Mouse (Mus musculus): ENCODE results near the gene Pla2g4d. TPM values are rescaled to one million over a fixed set of nuclear protein-coding genes. Genes with fewer than 3 reads are reported as not detected.
A peak's percentile ranks its signal among the peaks of the same experiment; 100 is the strongest.
"Not testable (repeated sequence)": the region's sequence is repeated elsewhere in the genome, so short reads cannot be mapped to it uniquely, and the experiment has no call there.

Pla2g4d gene
- polyA plus RNA-seq, 1 experiment from 2014 or later, result not detected

DNA sequence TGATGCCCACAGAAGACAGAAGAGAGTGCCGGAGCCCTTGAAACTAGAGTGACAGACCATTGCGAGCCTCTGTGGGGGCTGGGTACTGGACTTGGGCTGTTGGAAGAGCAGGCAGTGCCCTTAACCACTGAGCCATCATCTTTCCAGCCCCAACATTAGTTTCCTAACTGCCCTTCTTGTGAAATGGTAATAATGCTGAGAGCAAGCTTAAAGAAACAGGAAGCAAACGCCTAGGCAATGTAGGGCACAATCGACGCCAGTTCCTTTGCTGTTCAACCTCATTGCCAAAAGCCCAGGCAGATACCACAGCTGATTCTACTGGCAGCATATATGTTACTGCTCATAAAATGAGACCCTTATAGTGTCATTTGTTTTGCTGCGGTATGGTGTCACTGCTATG, 36.4 kb downstream of the Pla2g4d start:
- Histone ChIP-seq H3K27me3 (replicated peaks) (no peaks in the 10 kb centered on the region), H3K4me2 (replicated peaks) (no peak overlapping the region), H3K4me1 (replicated peaks) (no peaks in the 10 kb centered on the region), H3K4me3 (replicated peaks) (no peak overlapping the region), H3K27ac (no peak overlapping the region), H3K9ac (no peak overlapping the region), H3K9me3 (no peaks in the 10 kb centered on the region), H3K36me3 (no peaks in the 10 kb centered on the region)
- no peak for ATAC-seq
- WGBS, result 87% methylated on average over 6 of the region's 6 CpGs

DNA sequence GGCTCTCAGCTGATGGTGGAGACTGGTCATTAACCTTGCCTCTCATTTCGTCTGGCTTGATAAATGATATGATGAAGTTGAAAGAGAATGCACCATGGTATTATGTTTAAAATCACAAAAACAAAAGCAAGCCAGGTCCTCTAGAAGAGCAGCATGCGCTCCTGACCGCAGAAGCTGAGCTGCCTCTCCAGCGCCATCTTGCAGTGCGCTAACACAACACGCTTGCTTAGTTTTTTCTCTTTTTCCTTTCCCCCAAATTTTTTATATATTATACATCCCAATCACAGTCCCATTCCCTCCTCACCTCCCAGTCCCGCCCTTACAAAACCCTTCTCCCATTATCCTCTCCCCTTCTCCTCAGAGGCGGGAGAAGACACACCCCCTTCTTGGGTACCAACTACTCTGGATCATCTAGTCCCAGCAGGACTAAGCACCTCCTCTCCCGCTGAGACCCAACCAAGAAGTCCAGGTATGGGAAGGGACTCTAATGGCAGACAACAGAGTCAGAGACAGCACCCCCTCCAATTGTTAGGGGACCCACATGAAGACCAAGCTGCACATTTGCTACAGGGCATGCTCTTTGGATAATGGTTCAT, 43.5 kb downstream of the Pla2g4d start:
- H3K9ac ChIP-seq, result peak overlapping the region; percentile 28; the same call in 1 of the 2 replicates
- 15% methylated on average over 9 of the region's 9 CpGs for WGBS
- H3K27ac ChIP-seq, result no peak overlapping the region
- H3K4me2 ChIP-seq (replicated peaks), result peak overlapping the region; percentile 75
- H3K27me3 ChIP-seq (replicated peaks), result peaks cover 23% of the 10 kb centered on the region
- no peaks in the 10 kb centered on the region for H3K9me3 ChIP-seq
- H3K4me3 ChIP-seq (replicated peaks), result peak overlapping the region; percentile 35
- no peaks in the 10 kb centered on the region for H3K36me3 ChIP-seq
- H3K4me1 ChIP-seq (replicated peaks), result 0 out of 2 replicates have a peak, but pooled peaks cover 4% of the 10 kb centered on the region
- no peak for ATAC-seq

DNA sequence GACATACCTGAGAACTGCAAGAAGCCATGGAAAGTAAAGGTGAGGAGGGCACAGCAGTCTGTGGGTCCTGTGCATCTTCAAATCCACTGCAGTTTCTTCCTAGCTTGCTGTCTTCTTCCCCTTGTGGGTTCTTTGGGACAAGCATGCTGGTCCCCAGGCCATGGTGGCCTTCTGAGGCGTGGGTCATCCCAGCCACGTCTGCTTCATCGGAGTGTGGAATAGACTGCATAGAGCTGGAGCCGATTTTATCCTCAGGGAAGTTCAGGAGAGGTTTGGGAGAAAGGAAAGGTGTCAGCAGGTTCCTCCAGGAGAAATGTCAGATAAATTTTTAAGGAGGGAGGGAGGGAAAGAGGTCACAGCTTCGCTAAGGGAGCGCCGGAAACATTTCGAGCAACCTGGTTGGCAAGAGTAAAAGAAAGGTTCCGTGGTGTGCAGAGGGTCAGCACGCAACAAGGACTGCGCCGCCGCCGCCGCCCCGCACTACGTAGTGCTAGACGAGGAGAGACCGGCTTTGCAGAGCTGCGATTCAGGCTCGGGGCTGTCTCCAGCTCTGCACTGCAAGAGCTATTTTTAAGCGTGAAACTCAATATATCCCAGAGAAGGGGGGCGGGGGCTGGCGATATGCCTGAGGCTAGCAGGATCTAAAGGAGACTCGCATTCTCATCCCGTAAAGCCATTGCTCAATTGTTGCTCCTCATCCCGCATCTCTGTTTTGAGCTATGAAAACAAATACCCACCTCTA, 44.1 kb downstream of the Pla2g4d start, which contains the start of gene Pla2g4e:
Gene Pla2g4e (minus strand): TSS at position 657 of the 742 bp plus-strand sequence.
- H3K4me1 ChIP-seq (replicated peaks), result 0 out of 2 replicates have a peak, but pooled peaks cover 4% of the 10 kb centered on the region
- H3K27ac ChIP-seq, result no peak within 1 kb of the TSS
- H3K9me3 ChIP-seq, result no peaks in the 10 kb centered on the region
- peak within 1 kb of the TSS; percentile 28 for H3K9ac ChIP-seq
- no peaks in the 10 kb centered on the region for H3K36me3 ChIP-seq
- 4% methylated on average over 27 of the region's 27 CpGs for WGBS
- peaks cover 23% of the 10 kb centered on the region for H3K27me3 ChIP-seq (replicated peaks)
- H3K4me2 ChIP-seq (replicated peaks), result peak within 1 kb of the TSS; percentile 75
- 0 out of 2 replicates have a peak, but pooled peaks have one; percentile 36 for ATAC-seq
- H3K4me3 ChIP-seq (replicated peaks), result peak within 1 kb of the TSS; percentile 35

DNA sequence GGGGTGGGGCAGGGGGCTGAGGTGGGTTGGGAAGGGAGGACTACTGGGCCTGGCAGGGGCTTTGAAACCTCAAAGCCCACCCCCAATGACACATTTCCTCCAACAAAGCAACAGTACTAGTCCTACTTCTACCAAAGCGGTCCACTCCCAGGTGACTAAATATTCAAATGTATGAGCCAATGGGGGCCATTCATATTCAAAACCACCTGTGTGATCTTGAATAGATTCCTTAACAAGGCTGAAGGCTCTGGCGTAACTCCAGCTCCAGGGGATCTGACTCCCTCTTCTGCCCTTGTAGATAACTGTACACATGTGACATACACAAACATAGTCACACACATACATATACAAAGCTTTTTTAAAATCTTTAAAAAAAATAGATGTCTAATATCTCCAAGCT, 45.0 kb downstream of the Pla2g4d start:
- Histone ChIP-seq H3K9ac (no peak overlapping the region), H3K4me2 (replicated peaks) (no peak overlapping the region), H3K27ac (no peak overlapping the region), H3K27me3 (replicated peaks) (peaks cover 23% of the 10 kb centered on the region), H3K9me3 (no peaks in the 10 kb centered on the region), H3K4me3 (replicated peaks) (no peak overlapping the region), H3K36me3 (no peaks in the 10 kb centered on the region), H3K4me1 (replicated peaks) (0 out of 2 replicates have a peak, but pooled peaks cover 4% of the 10 kb centered on the region)
- ATAC-seq, result no peak
- WGBS, result 84% methylated on average over 2 of the region's 2 CpGs

- H3K36me3 ChIP-seq, result no peaks in the 10 kb centered on the region
- WGBS, result 72% methylated on average over 5 of the region's 5 CpGs
- H3K27me3 ChIP-seq (replicated peaks), result peaks cover 23% of the 10 kb centered on the region
- 0 out of 2 replicates have a peak, but pooled peaks cover 4% of the 10 kb centered on the region for H3K4me1 ChIP-seq (replicated peaks)
- H3K9me3 ChIP-seq, result no peaks in the 10 kb centered on the region
- H3K9ac ChIP-seq, result no peak overlapping the region
- no peak overlapping the region for H3K27ac ChIP-seq
- no peak for ATAC-seq
- no peak overlapping the region for H3K4me3 ChIP-seq (replicated peaks)
- H3K4me2 ChIP-seq (replicated peaks), result no peak overlapping the region
These were observed 46.1 kb downstream of the Pla2g4d start for GRCm38 (mm10) chr2:120242791-120243467.

GRCm38 (mm10) chr2:120238733-120239132, 50.3 kb downstream of the Pla2g4d start:
- H3K27ac ChIP-seq; H3K9me3 ChIP-seq; H3K4me3 ChIP-seq (replicated peaks); H3K9ac ChIP-seq; H3K36me3 ChIP-seq; H3K4me2 ChIP-seq (replicated peaks); H3K27me3 ChIP-seq (replicated peaks); H3K4me1 ChIP-seq (replicated peaks); ATAC-seq: not testable (repeated sequence)
- 89% methylated on average over 9 of the region's 9 CpGs for WGBS

DNA sequence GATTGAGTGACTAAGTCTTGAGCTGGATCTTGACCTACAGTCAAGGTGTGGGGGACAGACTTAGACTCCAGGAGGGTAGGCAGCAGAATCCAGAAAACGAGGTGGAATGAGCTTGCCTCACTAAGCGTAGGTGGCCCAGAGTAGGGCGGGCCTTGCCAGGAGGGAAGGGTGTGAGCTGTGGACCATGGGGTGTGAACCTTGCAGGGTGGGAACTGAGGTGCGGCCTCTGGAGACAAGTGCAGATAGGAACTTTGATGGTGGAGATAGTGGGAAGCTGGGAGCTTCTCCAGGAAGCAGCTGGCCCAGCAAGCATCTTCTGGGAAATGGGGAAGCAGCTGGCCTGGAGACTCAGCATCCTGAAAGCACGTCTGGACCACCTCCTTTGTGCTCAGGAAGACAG, 51.2 kb downstream of the Pla2g4d start:
- H3K27ac ChIP-seq, result no peak overlapping the region
- H3K4me3 ChIP-seq (replicated peaks), result no peak overlapping the region
- no peaks in the 10 kb centered on the region for H3K27me3 ChIP-seq (replicated peaks)
- no peak overlapping the region for H3K4me2 ChIP-seq (replicated peaks)
- no peaks in the 10 kb centered on the region for H3K4me1 ChIP-seq (replicated peaks)
- no peaks in the 10 kb centered on the region for H3K9me3 ChIP-seq
- H3K9ac ChIP-seq, result no peak overlapping the region
- 69% methylated on average over 5 of the region's 5 CpGs for WGBS
- no peaks in the 10 kb centered on the region for H3K36me3 ChIP-seq
- no peak for ATAC-seq

DNA sequence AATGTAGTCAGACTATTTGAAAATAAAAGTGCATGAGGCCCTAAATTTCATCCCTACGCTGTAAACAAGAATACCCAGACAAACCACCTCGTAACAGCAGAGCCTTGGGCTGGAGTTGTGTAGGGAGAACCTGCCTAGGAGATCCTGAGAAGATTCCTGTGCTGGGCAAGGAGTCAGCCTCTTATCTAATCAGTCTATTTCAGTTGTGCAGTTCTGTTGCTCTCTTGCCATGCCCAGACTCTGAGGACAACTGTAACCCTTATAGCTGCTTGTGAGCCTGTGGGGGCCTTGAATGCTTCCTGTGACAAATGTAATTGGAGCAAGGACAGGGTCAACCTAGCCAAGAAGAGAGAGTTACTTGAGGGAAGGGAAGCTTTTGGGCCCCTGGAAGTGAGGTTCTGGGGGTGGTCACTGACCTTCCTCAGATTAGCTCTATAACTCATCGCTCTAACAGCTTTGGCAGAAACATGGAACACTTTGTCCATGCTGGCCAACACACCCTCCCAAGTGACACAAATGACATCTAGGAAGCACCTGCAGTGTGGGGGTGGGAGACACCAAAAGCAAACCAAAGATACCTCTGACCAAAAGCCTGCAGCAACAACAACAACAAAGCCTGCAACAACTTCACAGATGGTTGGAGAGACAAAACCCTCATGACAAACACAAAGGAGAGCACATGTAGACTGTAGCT, 52.9 kb downstream of the Pla2g4d start:
- Histone ChIP-seq H3K27me3 (replicated peaks) (no peaks in the 10 kb centered on the region), H3K36me3 (no peaks in the 10 kb centered on the region), H3K4me1 (replicated peaks) (no peaks in the 10 kb centered on the region), H3K4me2 (replicated peaks) (no peak overlapping the region), H3K9me3 (no peaks in the 10 kb centered on the region), H3K27ac (no peak overlapping the region), H3K9ac (no peak overlapping the region), H3K4me3 (replicated peaks) (no peak overlapping the region)
- no peak for ATAC-seq
- 80% methylated on average over 3 of the region's 3 CpGs for whole genome bisulfite sequencing

GRCm38 (mm10) chr2:120235381-120235780, 53.6 kb downstream of the Pla2g4d start:
- Histone ChIP-seq H3K4me2 (replicated peaks) (no peak overlapping the region), H3K36me3 (no peaks in the 10 kb centered on the region), H3K27ac (no peak overlapping the region), H3K9ac (no peak overlapping the region), H3K9me3 (no peaks in the 10 kb centered on the region), H3K4me3 (replicated peaks) (no peak overlapping the region), H3K27me3 (replicated peaks) (no peaks in the 10 kb centered on the region), H3K4me1 (replicated peaks) (no peaks in the 10 kb centered on the region)
- no peak for ATAC-seq
- WGBS, result 57% methylated on average over 3 of the region's 3 CpGs

DNA sequence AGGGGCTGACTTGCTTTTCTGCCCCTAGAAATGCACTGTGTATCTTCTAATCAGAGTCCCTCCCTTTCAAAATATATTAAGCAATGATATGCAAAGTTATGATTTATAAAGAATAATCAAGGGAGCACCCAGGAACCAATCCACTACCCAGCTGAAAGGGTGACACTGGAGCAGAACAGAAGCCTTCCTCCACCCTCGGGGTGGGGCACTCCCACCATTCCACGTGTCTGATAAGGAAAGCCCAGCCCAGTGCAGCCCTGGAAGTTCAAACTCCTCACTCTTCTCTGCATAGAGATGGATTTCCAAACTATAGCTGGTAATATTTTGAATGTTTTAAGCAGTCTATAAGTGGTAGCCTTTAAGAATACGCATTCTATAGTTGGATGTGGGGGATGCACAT, 57.4 kb downstream of the Pla2g4d start:
- Histone ChIP-seq H3K27me3 (replicated peaks) (no peaks in the 10 kb centered on the region), H3K9ac (no peak overlapping the region), H3K9me3 (no peaks in the 10 kb centered on the region), H3K4me1 (replicated peaks) (no peaks in the 10 kb centered on the region), H3K4me3 (replicated peaks) (no peak overlapping the region), H3K36me3 (no peaks in the 10 kb centered on the region), H3K27ac (no peak overlapping the region), H3K4me2 (replicated peaks) (no peak overlapping the region)
- ATAC-seq, result peak; percentile 82
- WGBS, result 47% methylated on average over 3 of the region's 3 CpGs

Measured in intestine, embryonic 15.5 days (tissue).